Mouse (Mus musculus): ENCODE measurements around the gene Kctd11. TPM values are rescaled to one million over a fixed set of nuclear protein-coding genes. Genes with fewer than 3 reads are reported as not detected.
A peak's percentile ranks its signal among the peaks of the same experiment; 100 is the strongest.
"Not testable (repeated sequence)": the region's sequence is repeated elsewhere in the genome, so short reads cannot be mapped to it uniquely, and the experiment has no call there.

The Kctd11 gene
- 1 to 10 TPM; 3.2 to 5.7 TPM for total RNA-seq (2021)
- 4.1 and 4.9 TPM in 2 replicates for polyA plus RNA-seq (2012; rRNA removed)
- long read RNA-seq, partial matches to known transcripts: 0 of 3 reads
- long read RNA-seq, other reads (novel, unspliced or antisense): 0 of 3 reads

- peak; percentile 97 for DNase-seq
Measured at GRCm38 (mm10) chr11:69880853-69881603, at the start of gene Kctd11. Gene Kctd11 (minus strand): TSS chr11:69881406.

GRCm38 (mm10) chr11:69930176-69930575 lies 49.0 kb upstream of the Kctd11 start:
- DNase-seq: not testable (repeated sequence)

GRCm38 (mm10) chr11:69929712-69930111 lies 48.5 kb upstream of the Kctd11 start:
- no peak for DNase-seq

- DNase-seq: no peak
Measured at GRCm38 (mm10) chr11:69927501-69927900, 46.3 kb upstream of the Kctd11 start.

GRCm38 (mm10) chr11:69922796-69923195 lies 41.6 kb upstream of the Kctd11 start:
- DNase-seq: no peak

GRCm38 (mm10) chr11:69922012-69922756 lies 41.0 kb upstream of the Kctd11 start:
- DNase-seq: no peak

- peak; percentile 100 for DNase-seq
Measured at GRCm38 (mm10) chr11:69921114-69922011, 40.2 kb upstream of the Kctd11 start, which contains the start of gene Eif5a. Gene Eif5a (minus strand): TSS chr11:69921958.

- DNase-seq: peak; percentile 75
Measured at GRCm38 (mm10) chr11:69920266-69921031, 39.2 kb upstream of the Kctd11 start.

GRCm38 (mm10) chr11:69919661-69920265 lies 38.6 kb upstream of the Kctd11 start:
- peak; percentile 91 for DNase-seq

- DNase-seq: no peak
Measured at GRCm38 (mm10) chr11:69919053-69919452, 37.8 kb upstream of the Kctd11 start.

GRCm38 (mm10) chr11:69918118-69918517 lies 36.9 kb upstream of the Kctd11 start:
- DNase-seq: no peak

GRCm38 (mm10) chr11:69917379-69917948 lies 36.3 kb upstream of the Kctd11 start:
- no peak for DNase-seq

GRCm38 (mm10) chr11:69916652-69917378 lies 35.6 kb upstream of the Kctd11 start:
- not testable (repeated sequence) for DNase-seq

- DNase-seq: no peak
Measured at GRCm38 (mm10) chr11:69915667-69916627, 34.7 kb upstream of the Kctd11 start.

GRCm38 (mm10) chr11:69914917-69915430 lies 33.8 kb upstream of the Kctd11 start:
- DNase-seq: no peak

GRCm38 (mm10) chr11:69914372-69914764 lies 33.2 kb upstream of the Kctd11 start:
- no peak for DNase-seq

GRCm38 (mm10) chr11:69913554-69914371 lies 32.6 kb upstream of the Kctd11 start, which contains the start of gene Gps2:
Gene Gps2 (plus strand): TSS chr11:69913888.
- DNase-seq: peak; percentile 95
